Mouse (Mus musculus) kidney, adult 2 months (tissue): Measurements from ENCODE around the gene Atoh8.

Source experiments
- CTCF ChIP-seq: fragments of 200-500 bp; conservative IDR thresholded peaks from 2 replicates; pipeline ENCODE4 v1.5.1; 2011; ENCODE audit warnings: low read depth, mild to moderate bottlenecking, control low read depth, low read length, moderate library complexity, mixed read lengths; ENCODE audit not compliant: insufficient read depth, insufficient read length
- POLR2A ChIP-seq: fragments of 200-500 bp; IDR thresholded peaks from one replicate; pipeline ENCODE4 v1.6.1; 2011; ENCODE audit warnings: low read depth, low read length, control low read depth

GRCm38 (mm10) chr6:72270258-72270657 is 34.9 kb upstream of the Atoh8 start:
- TF ChIP-seq CTCF (no peak), POLR2A (no peak)
